Mouse (Mus musculus): Measurements from ENCODE around the gene Psenen.

The Psenen gene

GRCm38 (mm10) chr7:30589435-30590301 is 26.2 kb upstream of the Psenen start:
- intact Hi-C loops (cut with DNase I), result loop anchor here (2.0 kb wide), 1 partner anchor 23 kb away; the partner anchor contains the start of gene Upk1a

- intact Hi-C loops (cut with DNase I), result loop anchor here (2.0 kb wide), 1 partner anchor 24 kb away; the partner anchor contains the start of gene Upk1a
These were observed 25.4 kb upstream of the Psenen start, which contains the start of gene Kmt2b for GRCm38 (mm10) chr7:30588676-30589434. TSS of gene Kmt2b (minus strand) at chr7:30588726.

GRCm38 (mm10) chr7:30587842-30588667 is 24.6 kb upstream of the Psenen start:
- intact Hi-C loops (cut with DNase I), result loop anchor here (2.0 kb wide), 2 partner anchors 23 to 25 kb away; partner anchors contain the start of genes Igflr1 and Upk1a

GRCm38 (mm10) chr7:30586455-30587020 is 23.1 kb upstream of the Psenen start:
- intact Hi-C loops (cut with DNase I), result loop anchor here (2.0 kb wide), 1 partner anchor 22 kb away; the partner anchor contains the start of gene Igflr1

DNA sequence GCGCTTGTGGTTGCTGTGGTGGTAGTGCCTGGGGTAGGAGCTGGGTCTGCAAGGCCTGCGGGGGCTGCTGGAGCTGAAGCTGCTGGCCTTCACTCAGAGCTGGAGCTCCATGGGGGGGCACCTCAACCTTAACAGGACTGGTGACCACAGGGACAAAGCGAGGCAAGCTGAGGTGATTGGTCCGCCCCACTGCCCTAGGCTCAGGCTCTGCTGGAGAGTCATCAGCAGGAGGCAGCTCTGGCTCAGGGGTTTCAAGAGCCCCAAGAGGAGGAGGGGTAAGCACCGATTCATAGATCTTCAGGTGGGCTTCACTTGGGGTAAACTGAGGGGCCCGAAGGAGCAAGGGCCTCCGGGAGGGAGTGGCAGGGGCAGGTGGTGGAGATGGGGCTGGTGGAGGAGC is 21.7 kb upstream of the Psenen start:
- intact Hi-C loops (cut with DNase I), result no loop called here

- intact Hi-C loops (cut with DNase I), result no loop called here
These were observed 20.9 kb upstream of the Psenen start for GRCm38 (mm10) chr7:30584339-30584738.

DNA sequence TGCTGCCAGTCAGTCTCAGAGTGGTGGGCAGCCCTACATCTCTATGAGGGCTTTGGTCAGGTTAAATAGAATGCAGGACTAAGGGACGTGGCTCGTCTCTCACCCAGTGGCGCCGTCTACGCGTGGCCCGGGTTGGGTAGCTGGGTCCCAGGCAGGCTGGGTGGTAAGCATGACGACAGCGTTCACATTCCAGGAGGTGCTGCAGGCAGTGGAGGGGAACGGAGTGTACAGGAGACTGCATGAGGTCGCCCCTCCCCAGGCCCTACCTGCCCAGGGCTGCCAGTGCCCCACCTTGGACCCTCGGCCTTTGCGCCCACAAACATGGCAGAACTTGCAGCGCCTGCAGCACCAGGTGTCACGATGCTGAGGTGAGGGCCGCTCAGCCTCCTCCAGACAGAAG is 18.1 kb upstream of the Psenen start:
- intact Hi-C loops (cut with DNase I), result no loop called here

DNA sequence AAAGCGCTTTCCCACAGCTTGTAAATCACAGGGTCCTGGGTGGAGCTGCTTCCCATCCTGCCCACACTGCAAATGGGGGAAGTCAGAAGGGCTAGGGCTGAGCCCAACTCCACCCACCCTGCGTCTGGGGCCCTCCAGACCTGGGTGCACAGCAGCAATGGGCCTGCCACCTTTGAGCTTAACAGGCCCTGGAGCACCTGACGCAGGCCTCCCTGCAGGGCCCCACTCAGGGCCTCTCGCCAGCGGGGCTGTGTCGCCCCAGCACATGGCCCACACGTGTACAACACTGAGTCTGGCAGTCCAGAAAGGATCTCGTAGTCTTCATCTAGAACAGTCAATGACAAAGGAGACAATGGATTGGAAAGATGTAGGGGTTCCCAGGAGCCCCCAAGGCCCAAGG is 16.5 kb upstream of the Psenen start:
- intact Hi-C loops (cut with DNase I), result loop anchor here (1.0 kb wide), 1 partner anchor 14 kb away; no protein-coding TSS in a partner anchor

DNA sequence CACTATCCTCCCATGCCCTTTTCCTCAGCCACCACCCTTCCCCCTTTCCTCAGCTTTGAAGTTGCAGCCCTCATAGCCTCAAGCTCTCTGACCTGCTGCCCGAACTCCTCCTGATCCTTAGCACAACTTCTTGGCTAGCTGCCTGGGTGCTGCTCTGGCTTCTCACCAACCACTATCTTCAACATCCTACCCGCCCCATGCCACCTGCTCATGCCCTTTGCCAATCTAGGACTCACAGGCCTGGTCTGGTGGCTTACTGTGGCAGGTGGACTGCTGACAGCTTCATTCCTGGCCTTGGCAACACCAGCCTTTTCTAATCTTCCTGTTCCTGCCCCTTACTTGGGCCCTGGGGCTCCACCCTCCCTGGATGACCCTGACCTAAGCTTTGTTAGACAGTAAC is 9.5 kb upstream of the Psenen start:
- intact Hi-C loops (cut with DNase I), result no loop called here

GRCm38 (mm10) chr7:30572389-30572788 is 9.0 kb upstream of the Psenen start:
- intact Hi-C loops (cut with DNase I), result no loop called here

GRCm38 (mm10) chr7:30567555-30567954 is 4.1 kb upstream of the Psenen start:
- intact Hi-C loops (cut with DNase I), result no loop called here

GRCm38 (mm10) chr7:30566033-30566432 is 2.6 kb upstream of the Psenen start:
- intact Hi-C loops (cut with DNase I), result loop anchor here (1.0 kb wide), 1 partner anchor 13 kb away; no protein-coding TSS in a partner anchor

- intact Hi-C loops (cut with DNase I), result loop anchor here (2.0 kb wide), 1 partner anchor 22 kb away; no protein-coding TSS in a partner anchor
These were observed 1.6 kb upstream of the Psenen start, which contains the start of gene Igflr1 for GRCm38 (mm10) chr7:30564970-30565571. TSS of gene Igflr1 (plus strand) at chr7:30565427.

DNA sequence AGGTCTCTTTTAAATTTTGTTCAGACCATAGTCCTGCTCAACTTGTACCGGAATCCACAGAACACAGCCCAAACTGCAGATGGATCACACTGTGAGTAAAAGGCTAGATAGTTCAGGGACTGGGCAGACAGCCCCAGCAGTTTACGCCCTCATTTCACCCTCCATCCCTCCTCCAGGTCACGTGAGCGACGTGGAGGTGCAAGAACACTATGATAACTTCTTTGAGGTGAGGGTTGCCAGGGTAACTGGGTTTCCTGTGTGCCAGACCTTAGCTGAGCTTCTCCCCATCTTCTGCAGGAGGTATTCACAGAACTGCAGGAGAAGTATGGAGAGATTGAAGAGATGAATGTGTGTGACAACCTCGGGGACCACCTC is 466 bp upstream of the Psenen start:
- intact Hi-C loops (cut with DNase I), result loop anchor here (2.0 kb wide), 1 partner anchor 23 kb away; no protein-coding TSS in a partner anchor

GRCm38 (mm10) chr7:30562526-30563116 is 806 bp downstream of the Psenen start:
- intact Hi-C loops (cut with DNase I), result no loop called here

- intact Hi-C loops (cut with DNase I), result no loop called here
These were observed 3.1 kb downstream of the Psenen start for GRCm38 (mm10) chr7:30560296-30560695.

GRCm38 (mm10) chr7:30559443-30559954 is 3.9 kb downstream of the Psenen start, which contains the start of gene Lin37:
TSS of gene Lin37 (minus strand) at chr7:30559838.
- intact Hi-C loops (cut with DNase I), result no loop called here

DNA sequence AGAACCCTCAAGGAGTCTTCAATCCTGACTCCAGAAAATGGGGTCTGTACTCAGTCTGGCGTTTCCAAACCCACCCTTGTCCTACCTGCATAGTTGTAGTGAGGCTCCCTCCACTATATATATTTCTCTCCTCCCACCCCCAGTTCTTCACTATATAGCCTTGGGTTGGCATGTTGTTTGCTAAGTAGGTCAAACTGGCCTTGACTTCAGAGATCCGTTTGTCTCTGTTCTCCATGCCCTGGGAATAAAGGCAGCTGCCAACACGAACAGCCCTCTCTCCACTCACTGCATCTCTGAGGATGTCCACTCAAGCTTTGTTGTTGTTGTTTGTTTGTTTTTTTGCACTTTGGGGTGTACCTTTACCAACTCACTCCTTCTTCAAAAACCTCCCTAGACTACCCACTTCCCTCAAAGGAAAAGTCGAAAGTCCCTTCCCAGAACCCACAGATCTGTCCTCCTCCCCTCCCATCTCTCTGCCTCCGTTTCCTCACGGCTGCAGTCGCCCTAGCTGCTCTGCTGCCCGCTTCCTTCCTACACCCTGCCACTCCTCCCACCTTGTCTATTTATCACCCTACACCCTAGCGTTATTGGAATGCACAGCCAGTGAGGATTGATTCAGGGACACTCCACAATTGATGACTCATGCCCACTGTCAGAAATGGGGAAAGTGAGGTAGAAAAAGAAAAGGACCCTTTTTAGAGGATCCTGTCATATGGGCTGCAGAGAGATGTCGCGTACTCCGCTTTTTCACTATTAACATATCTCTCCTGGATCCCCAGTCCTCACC is 4.6 kb downstream of the Psenen start:
- intact Hi-C loops (cut with DNase I), result no loop called here
